Mouse (Mus musculus) thymus, postnatal 0 days (tissue): Measurements from ENCODE around the gene Birc2. TPM values are rescaled to one million over a fixed set of nuclear protein-coding genes. Genes with fewer than 3 reads are reported as not detected.

ENCODE experiments used
- DNase-seq: peaks from one replicate; pipeline ENCODE4 v3.0.0-alpha.2; 2015; ENCODE audit warnings: low spot score
- microRNA-seq: library from miRNA; unstranded; fragments of <30 nt; microRNA quantifications from one replicate; pipeline ENCODE4, GENCODE M21; 2016; ENCODE audit warnings: borderline number of aligned reads
- polyA plus RNA-seq: library from polyadenylated mRNA; unstranded; fragments of >200 nt; fragmentation: Nextera tagmentation; extraction: Ambion mirVana; gene quantifications from 2 replicates; pipeline ENCODE4 v1.2.1, GENCODE M21; 2015

The Birc2 gene
- polyA plus RNA-seq, 1 experiment from 2014 or later, result 60.6 TPM

- DNase-seq, result no peak
Measured at GRCm38 (mm10) chr9:7786086-7786485, 50.8 kb downstream of the Birc2 start.

- DNase-seq, result no peak
Measured at GRCm38 (mm10) chr9:7785396-7785795, 51.5 kb downstream of the Birc2 start.

DNA sequence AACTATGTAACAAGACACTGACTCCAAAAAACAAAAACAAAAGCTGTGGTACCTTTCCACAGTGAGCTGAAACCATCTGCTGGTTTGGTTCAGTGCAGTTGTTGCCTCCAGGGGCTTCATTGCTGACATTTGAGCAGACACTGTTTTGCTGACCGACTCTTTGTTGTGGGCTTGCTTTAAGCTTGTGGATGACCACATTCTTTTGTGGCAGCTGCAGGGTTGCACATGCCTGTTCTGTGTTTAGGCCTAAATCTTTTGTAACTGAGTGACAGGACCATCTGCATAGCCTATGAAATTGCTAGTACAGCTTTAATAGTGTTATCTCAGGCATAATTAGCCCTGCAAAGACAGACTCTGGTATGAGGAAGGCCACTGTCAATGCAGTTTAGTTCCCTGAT, 52.2 kb downstream of the Birc2 start:
- DNase-seq, result no peak

- peak; percentile 82 for DNase-seq
Measured at GRCm38 (mm10) chr9:7783823-7784614, 52.8 kb downstream of the Birc2 start.

DNA sequence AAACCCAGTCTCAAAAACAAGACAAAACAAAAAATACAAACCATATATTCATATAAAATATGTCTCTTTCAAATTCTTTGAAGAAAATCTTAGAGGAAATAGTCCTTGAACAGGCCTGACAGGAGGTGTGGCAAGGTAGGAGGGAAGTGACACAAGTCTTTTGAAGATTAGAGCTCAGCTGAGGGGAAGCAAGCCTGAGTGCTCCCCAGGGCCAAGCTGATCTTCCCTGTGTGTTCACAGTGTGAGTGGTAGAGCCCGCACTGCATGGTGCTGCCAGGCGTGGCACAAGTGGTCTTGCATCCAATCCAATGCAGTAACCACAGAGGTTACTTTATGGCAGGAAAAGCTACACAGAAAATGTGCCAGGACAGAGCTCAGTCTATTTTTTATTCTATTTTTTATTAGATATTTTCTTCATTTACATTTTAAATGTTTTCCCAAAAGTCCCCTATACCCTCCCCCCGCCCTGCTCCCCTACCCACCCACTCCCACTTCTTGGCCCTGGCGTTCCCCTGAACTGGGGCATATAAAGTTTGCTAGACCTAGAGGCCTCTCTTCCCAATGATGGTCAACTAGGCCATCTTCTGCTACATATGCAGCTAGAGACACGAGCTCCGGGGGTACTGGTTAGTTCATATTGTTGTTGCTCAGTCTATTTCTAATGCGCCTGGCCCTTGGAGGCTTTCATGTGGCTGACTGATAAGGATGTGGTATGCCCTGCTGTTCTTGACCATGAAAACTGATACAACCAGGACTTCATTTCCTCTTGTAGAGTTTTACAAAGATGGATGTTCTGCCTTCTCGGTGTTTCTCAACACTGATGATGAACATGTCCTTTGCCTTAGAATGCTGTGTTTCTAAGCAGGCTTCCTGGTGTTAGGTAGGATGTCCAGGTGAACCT, 56.4 kb downstream of the Birc2 start:
- DNase-seq, result peak; percentile 77

DNA sequence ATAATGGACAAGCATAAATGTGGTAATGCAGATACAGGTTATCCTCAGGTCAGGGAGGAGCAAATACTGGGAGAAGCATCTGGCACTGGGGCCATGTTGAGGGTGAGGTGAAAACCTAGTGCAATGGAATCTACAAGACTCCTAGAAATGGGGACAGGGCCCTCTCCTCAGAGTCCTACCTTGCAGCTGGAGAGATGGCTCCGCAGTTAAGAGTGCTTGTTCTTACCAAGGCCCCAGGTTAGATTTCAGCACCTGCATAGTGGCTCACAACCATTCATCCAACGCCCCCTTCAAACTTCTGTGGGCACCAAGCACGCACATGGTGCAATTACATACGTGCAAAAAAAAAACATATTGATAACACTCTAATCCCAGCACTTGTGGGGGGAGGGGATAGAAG, 57.1 kb downstream of the Birc2 start:
- no peak for DNase-seq

DNA sequence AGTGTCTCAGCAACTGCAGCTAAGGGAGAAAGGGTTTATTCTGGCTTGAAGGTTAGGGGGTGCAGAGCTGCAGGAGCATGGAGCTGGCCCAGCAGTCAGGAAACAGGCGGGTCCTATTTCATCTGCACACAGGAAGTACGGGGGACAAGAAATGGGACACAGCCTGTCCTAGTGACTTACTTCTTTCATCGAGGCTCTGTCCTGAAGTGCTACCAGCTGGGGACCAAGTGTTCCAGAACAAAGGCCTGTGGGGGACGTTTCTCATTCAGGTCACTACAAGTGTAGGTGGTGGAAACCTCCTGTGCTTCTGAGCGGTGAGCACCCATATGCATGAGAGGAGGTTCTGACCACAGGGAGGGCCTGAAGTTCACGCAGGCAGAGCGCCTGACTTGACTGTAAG, 58.1 kb downstream of the Birc2 start:
- DNase-seq, result peak; percentile 64

DNA sequence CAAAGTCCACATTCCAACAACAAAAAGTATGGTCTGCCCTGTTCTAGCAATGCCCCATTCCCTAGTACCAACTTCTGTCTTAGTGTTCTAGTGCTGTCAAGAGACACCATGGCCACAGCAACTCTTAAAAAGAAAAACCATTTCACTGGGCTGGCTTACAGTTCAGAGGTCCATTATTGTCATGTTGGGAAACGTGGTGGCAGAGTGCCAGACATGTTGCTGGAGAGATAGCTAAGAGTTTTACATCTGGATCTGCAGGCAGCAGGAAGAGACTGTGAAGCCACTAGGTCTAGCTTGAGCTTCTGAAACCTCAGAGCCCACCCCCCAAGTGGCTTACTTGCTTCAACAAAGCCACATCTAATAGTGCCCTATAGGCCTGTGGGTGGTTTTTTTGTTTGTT, 59.2 kb downstream of the Birc2 start:
- no peak for DNase-seq

GRCm38 (mm10) chr9:7776940-7777339, 59.9 kb downstream of the Birc2 start:
- no peak for DNase-seq

GRCm38 (mm10) chr9:7775986-7776385, 60.9 kb downstream of the Birc2 start:
- peak; percentile 68 for DNase-seq

- DNase-seq, result no peak
Measured at GRCm38 (mm10) chr9:7775011-7775410, 61.9 kb downstream of the Birc2 start.

DNA sequence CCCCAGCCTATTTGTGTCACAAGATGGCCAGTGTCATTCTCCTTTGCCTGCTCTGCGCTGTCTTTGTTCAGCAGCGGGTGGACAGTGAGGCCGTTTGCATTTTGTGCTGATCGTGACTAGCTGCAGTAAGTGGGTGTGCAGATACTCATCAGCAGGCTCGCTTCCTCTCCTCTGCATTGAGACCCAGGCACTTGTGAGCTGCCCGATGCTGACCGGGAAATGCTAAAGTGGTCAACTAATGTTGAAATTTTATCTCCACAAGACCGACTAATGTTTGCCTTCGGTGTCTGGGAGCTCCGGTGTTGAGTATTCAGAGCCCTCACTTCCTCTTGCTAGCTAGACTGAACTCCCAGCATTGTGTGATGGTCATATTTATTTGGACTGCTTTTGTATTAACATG, 62.3 kb downstream of the Birc2 start:
- DNase-seq, result no peak

- DNase-seq, result no peak
Measured at GRCm38 (mm10) chr9:7773686-7774085, 63.2 kb downstream of the Birc2 start.

- no peak for DNase-seq
Measured at GRCm38 (mm10) chr9:7772773-7773454, 64.0 kb downstream of the Birc2 start.

DNA sequence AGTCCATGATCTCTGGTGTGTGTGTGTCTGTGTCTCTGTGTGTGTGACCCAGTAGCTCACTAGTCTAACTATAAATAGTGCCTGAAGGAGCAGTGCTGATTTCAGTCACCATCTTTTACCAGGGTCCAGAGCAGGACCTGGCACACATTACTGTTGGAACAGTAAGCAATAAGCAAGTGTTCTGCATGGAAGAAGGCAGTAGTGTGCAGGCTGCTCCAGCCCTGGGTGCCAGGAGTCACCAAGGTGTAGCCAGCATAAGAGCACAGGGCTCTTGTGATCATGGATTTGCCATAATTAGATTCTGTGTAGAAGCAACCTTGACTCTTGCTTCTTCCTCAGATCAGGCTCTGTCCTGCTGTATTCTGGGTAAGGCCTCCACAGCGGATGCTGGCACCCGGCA, 64.5 kb downstream of the Birc2 start:
- DNase-seq, result no peak

DNA sequence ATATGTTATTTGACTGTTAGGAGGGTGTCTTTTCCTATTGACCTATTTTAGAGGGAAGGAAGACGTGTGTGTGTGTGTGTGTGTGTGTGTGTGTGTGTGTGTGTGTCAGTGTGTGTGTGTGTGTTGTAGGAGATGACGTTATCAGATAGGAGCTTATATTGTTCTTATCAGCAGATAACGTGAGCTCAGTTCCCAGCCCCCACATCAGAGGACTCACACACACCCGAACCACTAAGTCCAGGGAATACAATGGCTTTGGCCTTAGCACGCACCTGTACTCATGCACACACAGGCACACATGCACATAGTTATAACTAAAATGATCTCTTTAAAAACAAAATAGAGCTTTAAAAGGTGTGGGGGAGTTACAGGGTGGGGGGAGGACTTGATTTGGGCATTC, 67.4 kb downstream of the Birc2 start:
- DNase-seq, result no peak

DNA sequence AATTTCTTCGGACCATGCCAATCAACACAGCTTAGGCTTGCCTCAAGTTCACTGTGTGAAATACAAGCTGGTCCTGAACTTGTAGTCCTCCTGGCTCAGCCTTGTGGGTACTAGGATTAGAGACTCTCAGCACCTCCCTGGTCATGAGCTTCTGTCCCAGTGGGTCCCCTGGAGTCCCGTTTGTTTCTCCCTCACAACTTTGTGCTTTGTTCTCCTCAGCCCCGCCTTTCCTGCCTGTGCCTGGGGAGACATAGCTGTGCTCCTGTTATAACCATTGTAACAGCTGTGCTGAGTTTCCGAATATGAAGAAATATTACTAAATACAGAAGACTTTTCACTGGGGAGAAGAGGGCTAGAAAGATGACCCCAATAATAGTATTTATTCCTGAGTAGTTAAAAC, 67.8 kb downstream of the Birc2 start:
- DNase-seq, result no peak

Small RNA genes lying within 50 kb of the gene (microRNA-seq; reads per million reads assigned to microRNA genes)
- 5.4 reads per million, percentile 7 among the genes with 10 or more reads in this experiment for gene Mir5618

Other genes with a start within 250 kb of the Birc2 start
- gene Mmp20, start 208.8 kb downstream of the Birc2 start, polyA plus RNA-seq, result 0.08 TPM in 2 replicates
- gene Mmp7, start 145.0 kb downstream of the Birc2 start, polyA plus RNA-seq, result 0.38 and 0.90 TPM in 2 replicates
- gene Tmem123, start 73.0 kb downstream of the Birc2 start, polyA plus RNA-seq, result 114 and 125 TPM in 2 replicates
- 32.9 and 34.4 TPM in 2 replicates for gene Birc3, start 36.1 kb upstream of the Birc2 start, polyA plus RNA-seq
- gene Yap1, start 167.5 kb upstream of the Birc2 start, polyA plus RNA-seq, result 5.3 and 5.5 TPM in 2 replicates
- gene Cfap300, start 205.8 kb upstream of the Birc2 start, polyA plus RNA-seq, result 2.9 and 3.2 TPM in 2 replicates